Mouse (Mus musculus): Measurements from ENCODE around the gene Ddn. TPM values are rescaled to one million over a fixed set of nuclear protein-coding genes. Genes with fewer than 3 reads are reported as not detected.

Gene Ddn
- polyA plus RNA-seq, 1 experiment from 2014 or later, result 0.47 TPM

Other genes with a start within 250 kb of the Ddn start
- gene Ccnt1, start 238.6 kb downstream of the Ddn start, polyA plus RNA-seq (2015; fragmentation: Nextera tagmentation; extraction: Ambion mirVana), result 66.5 and 72.0 TPM in 2 replicates
- 0.56 TPM in 1 of 2 replicates, not detected in the other for gene 4930415O20Rik, start 238.5 kb downstream of the Ddn start, polyA plus RNA-seq (2015; fragmentation: Nextera tagmentation; extraction: Ambion mirVana)
- gene Adcy6, start 199.4 kb downstream of the Ddn start, polyA plus RNA-seq (2015; fragmentation: Nextera tagmentation; extraction: Ambion mirVana), result 12.5 and 13.8 TPM in 2 replicates
- gene Cacnb3, start 178.7 kb downstream of the Ddn start, polyA plus RNA-seq (2015; fragmentation: Nextera tagmentation; extraction: Ambion mirVana), result 134 and 138 TPM in 2 replicates
- 23.5 and 25.0 TPM in 2 replicates for gene Ddx23, start 146.6 kb downstream of the Ddn start, polyA plus RNA-seq (2015; fragmentation: Nextera tagmentation; extraction: Ambion mirVana)
- 11.0 and 12.8 TPM in 2 replicates for gene Rnd1, start 132.0 kb downstream of the Ddn start, polyA plus RNA-seq (2015; fragmentation: Nextera tagmentation; extraction: Ambion mirVana)
- gene Ccdc65, start 101.3 kb downstream of the Ddn start, polyA plus RNA-seq (2015; fragmentation: Nextera tagmentation; extraction: Ambion mirVana), result 2.3 and 4.3 TPM in 2 replicates
- gene Fkbp11, start 81.3 kb downstream of the Ddn start, polyA plus RNA-seq (2015; fragmentation: Nextera tagmentation; extraction: Ambion mirVana), result 3.5 and 3.6 TPM in 2 replicates
- gene Arf3, start 46.3 kb downstream of the Ddn start, polyA plus RNA-seq (2015; fragmentation: Nextera tagmentation; extraction: Ambion mirVana), result 82.3 and 88.2 TPM in 2 replicates
- gene Wnt10b, start 31.3 kb downstream of the Ddn start, polyA plus RNA-seq (2015; fragmentation: Nextera tagmentation; extraction: Ambion mirVana), result not detected in 2 replicates
- gene Wnt1, start 19.6 kb downstream of the Ddn start, polyA plus RNA-seq (2015; fragmentation: Nextera tagmentation; extraction: Ambion mirVana), result 0.19 and 0.25 TPM in 2 replicates
- 89.0 and 91.7 TPM in 2 replicates for gene Prkag1, start 22.0 kb upstream of the Ddn start, polyA plus RNA-seq (2015; fragmentation: Nextera tagmentation; extraction: Ambion mirVana)
- 13.9 and 14.3 TPM in 2 replicates for gene Kmt2d, start 61.7 kb upstream of the Ddn start, polyA plus RNA-seq (2015; fragmentation: Nextera tagmentation; extraction: Ambion mirVana)
- gene Rhebl1, start 85.0 kb upstream of the Ddn start, polyA plus RNA-seq (2015; fragmentation: Nextera tagmentation; extraction: Ambion mirVana), result 42.7 and 46.4 TPM in 2 replicates
- 0.52 and 0.68 TPM in 2 replicates for gene Dhh, start 89.0 kb upstream of the Ddn start, polyA plus RNA-seq (2015; fragmentation: Nextera tagmentation; extraction: Ambion mirVana)
- 43.2 and 45.2 TPM in 2 replicates for gene Lmbr1l, start 108.7 kb upstream of the Ddn start, polyA plus RNA-seq (2015; fragmentation: Nextera tagmentation; extraction: Ambion mirVana)
- gene Tuba1b, start 125.1 kb upstream of the Ddn start, polyA plus RNA-seq (2015; fragmentation: Nextera tagmentation; extraction: Ambion mirVana), result 1,138 and 1,204 TPM in 2 replicates
- gene Gm49450, start 144.1 kb upstream of the Ddn start, polyA plus RNA-seq (2015; fragmentation: Nextera tagmentation; extraction: Ambion mirVana), result not detected in 2 replicates
- 14,933 and 15,115 TPM in 2 replicates for gene Tuba1a, start 144.2 kb upstream of the Ddn start, polyA plus RNA-seq (2015; fragmentation: Nextera tagmentation; extraction: Ambion mirVana)
- 45.7 and 53.5 TPM in 2 replicates for gene Tuba1c, start 220.4 kb upstream of the Ddn start, polyA plus RNA-seq (2015; fragmentation: Nextera tagmentation; extraction: Ambion mirVana)
- 0.97 and 1.3 TPM in 2 replicates for gene Prph, start 245.7 kb upstream of the Ddn start, polyA plus RNA-seq (2015; fragmentation: Nextera tagmentation; extraction: Ambion mirVana)

Measured in forebrain, embryonic 15.5 days (tissue).